In the genomic region with DNA sequence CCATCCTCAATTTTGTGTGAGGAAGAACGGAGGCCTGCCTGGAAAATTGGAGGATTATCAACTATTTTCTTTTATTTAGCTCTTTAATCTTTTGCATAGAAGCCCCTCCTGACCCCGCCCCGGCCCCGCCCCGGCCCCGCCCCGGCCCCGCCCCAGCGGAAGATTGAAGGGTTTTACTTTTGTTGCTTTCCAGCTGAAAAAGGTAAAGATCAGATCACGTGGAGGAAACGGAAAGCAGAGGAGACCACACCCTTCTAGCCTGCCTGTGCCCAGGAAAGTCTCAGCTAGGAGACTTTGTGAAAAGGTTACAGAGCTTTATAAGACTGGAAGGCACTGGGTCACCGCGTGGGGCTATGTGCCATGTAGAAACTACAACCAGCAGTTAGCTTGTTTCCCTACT, we compare ENCODE assay signal across 18 mouse cellular contexts.
A peak's percentile ranks its signal among the peaks of the same experiment; 100 is the strongest.
DNase-seq lines count a peak whose midpoint lies in the region; ATAC-seq and TF ChIP-seq lines count a peak whose summit lies in the region.
"Had no signal": no experiment of that assay in that cellular context is flagged by ENCODE, and none has a peak within 500 bp of the region (broad histone marks: within the 10 kb centered on the region; RNA-seq: fewer than 3 reads in every experiment).

No protein-coding gene starts in this region.

- peak overlapping the region; percentile 14; the same call in 1 of the 2 replicates for H3K4me3 ChIP-seq in heart, embryonic 12.5 days
- no peak overlapping the region for H3K4me3 ChIP-seq in liver, postnatal 0 days (ENCODE audit: low read depth, low read length)
- no peak overlapping the region for H3K4me3 ChIP-seq in liver, embryonic 14.5 days (ENCODE audit: insufficient read depth in 1 of 2, low read depth in 2 of 2, low read length in 2 of 2)
- H3K4me3 ChIP-seq: embryonic facial prominence, embryonic 10.5 days; hindbrain, embryonic 15.5 days; intestine, embryonic 15.5 days; kidney, embryonic 15.5 days; limb, embryonic 12.5 days; midbrain, embryonic 15.5 days had no signal

- ATAC-seq in heart, embryonic 12.5 days (ENCODE audit: insufficient number of reproducible peaks, low FRiP score): no peak
- ATAC-seq in liver, postnatal 0 days: no peak
- ATAC-seq in liver, embryonic 14.5 days (ENCODE audit: insufficient read depth): peak; percentile 43; the same call in 1 of the 2 replicates
- ATAC-seq: intestine, embryonic 15.5 days; midbrain, embryonic 15.5 days had no signal

- no peak for TF ChIP-seq CTCF in liver, postnatal 0 days (IDR thresholded peaks at IDR 0.05; ENCODE audit: low read depth)
- no peak for TF ChIP-seq CTCF in liver, embryonic 14.5 days (IDR thresholded peaks at IDR 0.05; ENCODE audit: low read depth)

- WGBS in heart, embryonic 12.5 days: 32% methylated on average over 13 of the region's 13 CpGs
- WGBS in liver, postnatal 0 days (ENCODE audit: insufficient replicate concordance): 43% methylated on average over 13 of the region's 13 CpGs
- 28% methylated on average over 13 of the region's 13 CpGs for WGBS in liver, embryonic 14.5 days (ENCODE audit: insufficient replicate concordance)

- no peak for TF ChIP-seq EP300 in liver, postnatal 0 days (IDR thresholded peaks at IDR 0.05; ENCODE audit: low read depth)
- no peak for TF ChIP-seq EP300 in liver, embryonic 14.5 days (IDR thresholded peaks at IDR 0.05; ENCODE audit: low read depth)

- DNase-seq in heart, postnatal 25 days (ENCODE audit: low spot score): no peak
- peak; percentile 51 for DNase-seq in liver
- no peak for DNase-seq in liver, postnatal 0 days
- DNase-seq in ES-CJ7 (ENCODE audit: low read depth, low spot score): peak; percentile 19
- no peak for DNase-seq in liver, embryonic 14.5 days (ENCODE audit: low read depth in 3 of 3, low spot score in 3 of 3)
- no peak for DNase-seq in layer of hippocampus, adult 9-10 months (ENCODE audit: low spot score)
- DNase-seq: adrenal gland, adult 2 months; B cell, adult 2 months; cerebellum, adult 9-10 months; right cerebral cortex, postnatal 25 days; thymus, adult 2 months had no signal

- no peak overlapping the region for H3K27ac ChIP-seq in heart, embryonic 12.5 days (ENCODE audit: poor library complexity, severe bottlenecking)
- H3K27ac ChIP-seq in liver, postnatal 0 days (ENCODE audit: low read depth): no peak overlapping the region
- H3K27ac ChIP-seq in liver, embryonic 14.5 days: no peak overlapping the region
- H3K27ac ChIP-seq: embryonic facial prominence, embryonic 10.5 days; hindbrain, embryonic 15.5 days; intestine, embryonic 15.5 days; kidney, embryonic 15.5 days; limb, embryonic 12.5 days; midbrain, embryonic 15.5 days had no signal

- H3K27me3 ChIP-seq in heart, embryonic 12.5 days (replicated peaks): no peaks in the 10 kb centered on the region
- H3K27me3 ChIP-seq in liver, postnatal 0 days (ENCODE audit: insufficient read depth, low read length): no peaks in the 10 kb centered on the region
- no peaks in the 10 kb centered on the region for H3K27me3 ChIP-seq in liver, embryonic 14.5 days (ENCODE audit: control insufficient read depth, insufficient read depth, low read length)
- H3K27me3 ChIP-seq: hindbrain, embryonic 15.5 days; intestine, embryonic 15.5 days; kidney, embryonic 15.5 days; limb, embryonic 12.5 days; midbrain, embryonic 15.5 days had no signal

- peaks cover 12% of the 10 kb centered on the region for H3K4me1 ChIP-seq in heart, embryonic 12.5 days (replicated peaks)
- peaks cover 8% of the 10 kb centered on the region for H3K4me1 ChIP-seq in liver, postnatal 0 days (ENCODE audit: insufficient read depth)
- H3K4me1 ChIP-seq in liver, embryonic 14.5 days (replicated peaks; ENCODE audit: control insufficient read depth in 2 of 2, insufficient read depth in 2 of 2, low read length in 1 of 2): peaks cover 17 to 21% of the 10 kb centered on the region in 2 experiments
- H3K4me1 ChIP-seq: hindbrain, embryonic 15.5 days; midbrain, embryonic 15.5 days had no signal

- no peak overlapping the region for H3K9ac ChIP-seq in heart, embryonic 12.5 days
- no peak overlapping the region for H3K9ac ChIP-seq in liver, postnatal 0 days (replicated peaks)
- H3K9ac ChIP-seq in liver, embryonic 14.5 days (replicated peaks): no peak overlapping the region
- H3K9ac ChIP-seq: hindbrain, embryonic 15.5 days; intestine, embryonic 15.5 days; kidney, embryonic 15.5 days; limb, embryonic 12.5 days; midbrain, embryonic 15.5 days had no signal

- intact Hi-C loops in heart, postnatal 25 days (cut with DNase I): no loop called here

- no peaks in the 10 kb centered on the region for H3K36me3 ChIP-seq in heart, embryonic 12.5 days
- no peaks in the 10 kb centered on the region for H3K36me3 ChIP-seq in liver, postnatal 0 days (replicated peaks; ENCODE audit: insufficient read depth, low read length)
- H3K36me3 ChIP-seq in liver, embryonic 14.5 days (replicated peaks; ENCODE audit: control insufficient read depth, insufficient read depth, low read depth): no peaks in the 10 kb centered on the region
- H3K36me3 ChIP-seq: embryonic facial prominence, embryonic 10.5 days; hindbrain, embryonic 15.5 days; intestine, embryonic 15.5 days; kidney, embryonic 15.5 days; limb, embryonic 12.5 days; midbrain, embryonic 15.5 days had no signal

- peak overlapping the region; percentile 29 for H3K4me2 ChIP-seq in heart, embryonic 12.5 days
- H3K4me2 ChIP-seq in liver, postnatal 0 days (ENCODE audit: low read depth, low read length): no peak overlapping the region
- peak overlapping the region; percentile 11; the same call in 1 of the 2 replicates for H3K4me2 ChIP-seq in liver, embryonic 14.5 days (ENCODE audit: low read depth)
- H3K4me2 ChIP-seq: hindbrain, embryonic 15.5 days; intestine, embryonic 15.5 days; kidney, embryonic 15.5 days; limb, embryonic 12.5 days; midbrain, embryonic 15.5 days had no signal

- no peaks in the 10 kb centered on the region for H3K9me3 ChIP-seq in heart, embryonic 12.5 days (replicated peaks)
- no peaks in the 10 kb centered on the region for H3K9me3 ChIP-seq in liver, postnatal 0 days (ENCODE audit: low read length)
- H3K9me3 ChIP-seq in liver, embryonic 14.5 days (ENCODE audit: control insufficient read depth, low read length): no peaks in the 10 kb centered on the region
- H3K9me3 ChIP-seq: embryonic facial prominence, embryonic 10.5 days; hindbrain, embryonic 15.5 days; intestine, embryonic 15.5 days; kidney, embryonic 15.5 days; limb, embryonic 12.5 days; midbrain, embryonic 15.5 days had no signal

Comparison
In these comparisons a context has a peak if more than half of its experiments do, and no peak if none do; other contexts are left out.
1. DNase-seq: peak in liver (single experiment) and ES-CJ7 (single experiment); none in heart, postnatal 25 days (single experiment), liver, postnatal 0 days (single experiment), liver, embryonic 14.5 days (0 of 3) and layer of hippocampus, adult 9-10 months (single experiment).